ENCODE assay signal across 8 mouse cellular contexts in the genomic region with DNA sequence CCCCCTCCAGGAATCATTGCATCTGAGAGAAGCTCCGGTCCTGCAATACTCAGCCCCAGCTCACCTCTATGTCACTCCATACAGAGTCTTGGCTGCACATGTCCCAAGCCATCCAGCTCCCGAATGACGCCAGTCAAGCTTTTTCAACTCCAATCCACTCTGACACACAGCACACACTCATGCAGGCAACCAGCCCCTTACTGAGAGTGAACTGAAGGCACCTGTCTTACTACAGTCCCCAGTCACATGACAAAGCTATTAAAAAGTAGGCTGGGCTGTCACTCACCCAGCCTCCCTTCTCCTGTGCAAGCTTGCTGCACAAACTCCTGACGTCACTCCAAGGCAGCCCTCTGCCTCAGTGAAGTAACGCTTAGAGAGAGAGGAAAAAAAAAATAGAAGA. TPM values are rescaled to one million over a fixed set of nuclear protein-coding genes. Genes with fewer than 3 reads are reported as not detected.
DNase-seq lines count a peak whose midpoint lies in the region; ATAC-seq and TF ChIP-seq lines count a peak whose summit lies in the region.

No protein-coding gene starts in this region.

- DNase-seq in right cerebral cortex, postnatal 10 days (ENCODE audit: low spot score in 2 of 2): peak; percentile 47 to 51
- no peak for DNase-seq in right cerebral cortex, postnatal 25 days
- DNase-seq in cerebellum, postnatal 14 days: peak; percentile 16 to 43
- peak; percentile 31 to 40 for DNase-seq in gastrocnemius, adult 8-10 months (ENCODE audit: low spot score in 2 of 2)
- peak; percentile 50 for DNase-seq in hindbrain, postnatal 0 days (ENCODE audit: low spot score)

- peak; percentile 75 for ATAC-seq in hindbrain, postnatal 0 days
- ATAC-seq in limb, embryonic 15.5 days (ENCODE audit: insufficient number of reproducible peaks, low FRiP score, low TSS enrichment, low read depth): peak; percentile 65; the same call in 1 of the 2 replicates
- peak; percentile 87 for ATAC-seq in midbrain, embryonic 15.5 days (replicated peaks)
- ATAC-seq in inflammation-experienced regulatory T-cells, adult 6 months: no peak

- H3K4me2 ChIP-seq in hindbrain, postnatal 0 days (ENCODE audit: low read depth, low read length): peak overlapping the region; percentile 66
- peak overlapping the region; percentile 56 for H3K4me2 ChIP-seq in limb, embryonic 15.5 days
- peak overlapping the region; percentile 76 for H3K4me2 ChIP-seq in midbrain, embryonic 15.5 days

- TF ChIP-seq CTCF in hindbrain, postnatal 0 days (IDR thresholded peaks at IDR 0.05; ENCODE audit: low read depth): no peak

- H3K27me3 ChIP-seq in hindbrain, postnatal 0 days (ENCODE audit: insufficient read depth, low read length): no peaks in the 10 kb centered on the region
- 0 out of 2 replicates have a peak, but pooled peaks cover 4% of the 10 kb centered on the region for H3K27me3 ChIP-seq in limb, embryonic 15.5 days
- no peaks in the 10 kb centered on the region; the same call in 1 of the 2 replicates for H3K27me3 ChIP-seq in midbrain, embryonic 15.5 days (replicated peaks)

- no peak overlapping the region for H3K9ac ChIP-seq in hindbrain, postnatal 0 days (replicated peaks; ENCODE audit: low read length)
- H3K9ac ChIP-seq in limb, embryonic 15.5 days: no peak overlapping the region
- peak overlapping the region; percentile 19; the same call in 1 of the 2 replicates for H3K9ac ChIP-seq in midbrain, embryonic 15.5 days

- peak overlapping the region; percentile 77; the same call in 1 of the 2 replicates for H3K27ac ChIP-seq in hindbrain, postnatal 0 days
- peak overlapping the region; percentile 80; the same call in 1 of the 2 replicates for H3K27ac ChIP-seq in limb, embryonic 15.5 days
- no peak overlapping the region for H3K27ac ChIP-seq in midbrain, embryonic 15.5 days

- H3K9me3 ChIP-seq in hindbrain, postnatal 0 days (ENCODE audit: low read length): no peaks in the 10 kb centered on the region
- H3K9me3 ChIP-seq in limb, embryonic 15.5 days: no peaks in the 10 kb centered on the region
- H3K9me3 ChIP-seq in midbrain, embryonic 15.5 days: no peaks in the 10 kb centered on the region

- no peaks in the 10 kb centered on the region for H3K36me3 ChIP-seq in hindbrain, postnatal 0 days (ENCODE audit: insufficient read depth, low read length)
- H3K36me3 ChIP-seq in limb, embryonic 15.5 days: no peaks in the 10 kb centered on the region
- H3K36me3 ChIP-seq in midbrain, embryonic 15.5 days (replicated peaks): no peaks in the 10 kb centered on the region

- peaks cover 7% of the 10 kb centered on the region; the same call in 1 of the 2 replicates for H3K4me1 ChIP-seq in hindbrain, postnatal 0 days (ENCODE audit: insufficient read depth, low read length)
- H3K4me1 ChIP-seq in limb, embryonic 15.5 days: peaks cover 11% of the 10 kb centered on the region
- H3K4me1 ChIP-seq in midbrain, embryonic 15.5 days: peaks cover 20% of the 10 kb centered on the region

- H3K4me3 ChIP-seq in hindbrain, postnatal 0 days (ENCODE audit: low read length): peak overlapping the region; percentile 50
- H3K4me3 ChIP-seq in limb, embryonic 15.5 days: peak overlapping the region; percentile 59
- H3K4me3 ChIP-seq in midbrain, embryonic 15.5 days: peak overlapping the region; percentile 46

- 3% methylated on average over 5 of the region's 5 CpGs for WGBS in hindbrain, postnatal 0 days
- 4% methylated on average over 5 of the region's 5 CpGs for WGBS in limb, embryonic 15.5 days
- WGBS in midbrain, embryonic 15.5 days: under 1% methylated on average over 5 of the region's 5 CpGs

RNA-seq across cellular contexts. Expression of a gene that starts 13.9 kb away (rescaled TPM):
- 10 to 100 TPM; 26.3 to 47.8 (median 38.9) TPM for total RNA-seq in gastrocnemius, adult 8-10 months (2022)
- 14.5 and 16.3 TPM in 2 replicates for total RNA-seq in hindbrain, postnatal 0 days (2014; rRNA removed)
- polyA plus RNA-seq in hindbrain, postnatal 0 days (2015; fragmentation: Nextera tagmentation; extraction: Ambion mirVana): 20.3 and 22.6 TPM in 2 replicates
- 2.7 and 4.4 TPM in 2 replicates for polyA plus RNA-seq in limb, embryonic 15.5 days (2015; fragmentation: Nextera tagmentation; extraction: Ambion mirVana)
- polyA plus RNA-seq in midbrain, embryonic 15.5 days (2015; fragmentation: Nextera tagmentation; extraction: Ambion mirVana): 16.7 and 17.2 TPM in 2 replicates
- polyA plus RNA-seq in inflammation-experienced regulatory T-cells, adult 6 months (2017; shearing (Covaris generic)): under 1 TPM in 1 of 3 experiments, not detected in 2; 0.15 TPM
